Mouse (Mus musculus) ES-CJ7 (cell line): ENCODE data around the gene Sgms1.

Experiments
- DNase-seq: peaks from one replicate; pipeline ENCODE4 v3.0.0; 2011; ENCODE audit warnings: low read depth, low spot score

Sgms1 gene

DNA sequence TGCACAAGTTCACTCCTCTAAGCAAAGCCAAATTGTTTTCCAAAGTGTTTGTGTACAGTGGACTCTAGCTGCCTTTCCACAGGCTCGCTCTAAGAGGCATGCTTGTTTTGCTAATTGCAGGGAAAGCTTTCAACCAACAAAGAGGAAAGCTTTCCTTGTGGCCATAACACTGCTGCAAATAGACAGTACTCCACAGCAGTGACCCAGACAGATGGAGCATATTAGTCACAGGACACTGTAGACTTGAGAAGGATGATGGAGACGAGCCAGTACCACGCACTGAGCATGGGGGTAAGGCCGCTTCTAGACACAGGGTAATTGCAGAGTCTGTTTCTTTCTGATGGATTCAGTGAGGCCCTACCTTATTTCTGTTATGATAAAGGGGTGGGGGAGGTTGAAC, 33.3 kb downstream of the Sgms1 start:
- DNase-seq: no peak

DNA sequence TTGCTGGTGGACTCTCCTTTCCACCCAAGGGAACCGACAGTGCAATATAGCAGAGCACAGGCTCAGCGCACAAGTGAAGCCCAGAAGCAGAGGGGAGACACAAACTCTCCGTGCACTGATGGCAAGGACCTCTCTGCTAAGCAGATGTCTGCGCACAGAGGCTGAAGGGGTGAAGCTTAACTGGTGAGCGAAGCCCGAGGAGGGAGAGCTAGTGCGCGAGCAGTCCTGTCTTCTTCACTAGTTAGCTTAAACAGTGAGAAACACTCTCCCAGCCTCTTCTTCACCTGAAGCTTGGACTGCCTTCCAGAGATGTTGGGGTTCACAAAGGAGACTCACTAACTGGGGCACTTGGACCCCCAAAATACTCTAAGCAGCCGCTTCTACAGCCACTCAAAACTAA, 36.1 kb downstream of the Sgms1 start:
- DNase-seq: no peak

DNA sequence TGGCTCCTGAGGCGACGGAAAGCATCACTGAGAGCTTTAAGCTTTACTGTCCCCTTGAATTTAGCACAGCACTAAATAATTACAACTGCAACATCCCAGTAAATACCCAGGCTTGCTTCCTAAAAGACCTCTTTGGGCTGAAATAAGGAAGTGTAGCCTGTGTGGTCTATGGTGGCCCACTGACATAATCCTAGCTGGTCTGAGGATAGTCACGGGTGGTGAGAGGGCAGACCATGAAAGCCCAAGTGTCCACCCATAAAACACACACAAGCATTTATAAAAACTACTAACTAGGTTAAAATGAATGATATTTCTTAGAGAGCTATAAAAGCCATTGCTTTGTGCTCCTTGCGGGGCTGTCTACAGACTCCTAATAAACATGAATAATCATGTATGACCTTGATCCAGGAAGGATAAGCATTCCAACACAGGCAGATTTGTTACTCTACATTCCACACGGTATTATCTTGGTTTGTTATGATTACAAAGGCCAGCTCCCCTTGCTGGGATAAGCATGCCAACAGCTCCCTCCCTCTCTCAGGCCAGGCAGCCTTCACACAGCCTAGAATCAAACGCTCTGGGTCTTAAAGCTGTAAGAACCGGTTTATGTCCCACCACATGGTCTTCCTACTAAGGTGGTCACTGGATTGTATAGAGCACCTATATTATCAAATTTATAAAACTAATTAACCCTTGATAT, 40.4 kb downstream of the Sgms1 start:
- no peak for DNase-seq

DNA sequence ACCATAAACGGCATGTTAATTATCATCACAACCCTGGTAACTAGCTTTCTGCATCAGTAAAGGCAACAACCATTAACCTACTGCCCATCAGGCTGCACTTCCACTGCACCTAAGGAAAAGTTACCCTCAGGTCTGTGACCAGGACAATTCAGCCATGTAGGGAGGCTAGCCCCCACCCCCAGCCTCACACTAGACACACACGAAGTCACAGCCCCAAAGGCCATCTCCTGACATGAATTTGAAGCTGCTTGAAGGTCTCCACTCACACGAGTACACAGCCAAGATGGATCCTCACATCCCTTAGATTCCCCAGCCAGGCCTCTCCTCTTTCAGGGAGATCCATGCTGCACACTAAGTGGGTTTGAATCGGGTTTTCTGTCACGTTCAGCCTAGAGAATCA, 42.0 kb downstream of the Sgms1 start:
- no peak for DNase-seq

DNA sequence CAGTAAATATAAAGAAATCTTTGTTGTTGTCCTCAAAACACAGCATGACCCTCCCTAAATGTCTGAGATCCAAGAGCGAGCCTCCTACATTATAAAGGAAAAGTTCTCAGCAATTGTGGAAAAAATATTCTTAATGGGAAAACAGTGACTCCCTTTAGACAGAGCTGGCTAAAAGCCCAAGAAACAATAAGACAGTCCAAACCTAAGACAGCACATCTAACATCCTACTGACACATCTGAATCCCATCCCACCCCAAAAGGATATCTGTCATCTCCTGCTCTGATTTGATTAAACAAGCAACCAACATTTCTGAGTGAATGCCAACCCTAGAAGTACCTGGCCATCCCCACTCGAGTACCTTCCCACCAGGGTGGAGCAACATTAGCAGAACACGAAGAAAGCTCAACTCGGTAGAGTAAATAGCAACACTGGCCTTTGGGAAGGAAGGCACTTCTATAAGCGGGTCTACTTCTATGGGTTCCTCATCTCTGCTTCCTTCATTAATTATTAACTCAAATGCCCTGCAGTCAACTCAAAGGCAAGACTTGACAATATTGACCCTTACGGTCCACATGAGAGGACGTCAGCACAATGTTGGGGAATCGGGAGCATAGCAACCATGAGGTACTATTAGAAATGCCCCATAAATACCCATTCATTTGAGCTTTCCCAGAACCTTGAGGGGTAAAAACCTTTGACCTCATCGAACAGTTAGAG, 42.7 kb downstream of the Sgms1 start:
- DNase-seq: no peak

DNA sequence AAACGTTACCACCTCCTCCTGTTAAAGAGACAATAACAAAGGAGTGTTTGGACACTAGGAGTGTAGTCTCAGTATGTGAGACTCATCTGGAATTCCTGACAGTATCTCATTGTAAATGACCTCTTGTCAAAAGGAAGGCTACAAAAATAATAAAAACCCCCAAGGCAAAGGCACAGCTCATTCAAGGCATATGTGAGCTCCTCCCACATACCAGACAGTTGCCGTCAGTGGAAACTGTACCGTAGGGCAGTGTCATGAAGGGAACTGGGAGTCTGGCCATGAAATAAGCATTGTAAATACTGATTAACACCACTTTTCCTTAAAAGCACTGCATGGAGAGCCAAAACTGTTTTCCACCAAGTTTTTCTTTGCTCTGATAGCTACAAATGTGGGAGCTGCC, 43.3 kb downstream of the Sgms1 start:
- no peak for DNase-seq

DNA sequence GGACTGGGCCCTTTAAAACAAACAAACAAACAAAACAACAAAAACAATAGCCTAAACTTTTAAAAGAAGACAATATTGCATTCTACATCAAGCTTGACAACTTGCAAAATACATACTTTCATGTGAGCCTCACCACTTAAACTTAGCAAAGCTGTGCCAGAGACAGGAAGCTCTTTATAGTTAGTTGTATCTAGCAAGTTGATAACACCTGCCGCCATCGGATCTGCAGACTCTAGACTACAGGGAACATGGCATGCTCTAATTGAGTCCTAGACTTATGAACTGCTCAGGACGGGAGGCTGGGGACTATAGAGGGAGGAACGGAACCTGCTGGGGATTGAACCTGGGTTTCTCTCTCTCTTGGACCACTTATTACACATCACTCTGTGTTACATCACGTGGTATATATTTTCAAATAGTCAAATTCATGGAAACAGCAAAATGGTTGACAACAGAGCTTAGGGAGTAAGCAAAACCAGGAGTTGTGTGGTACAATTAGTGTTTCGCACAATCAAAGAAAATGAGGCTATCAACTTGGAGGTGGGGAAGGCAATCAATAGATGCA, 44.3 kb downstream of the Sgms1 start:
- no peak for DNase-seq

DNA sequence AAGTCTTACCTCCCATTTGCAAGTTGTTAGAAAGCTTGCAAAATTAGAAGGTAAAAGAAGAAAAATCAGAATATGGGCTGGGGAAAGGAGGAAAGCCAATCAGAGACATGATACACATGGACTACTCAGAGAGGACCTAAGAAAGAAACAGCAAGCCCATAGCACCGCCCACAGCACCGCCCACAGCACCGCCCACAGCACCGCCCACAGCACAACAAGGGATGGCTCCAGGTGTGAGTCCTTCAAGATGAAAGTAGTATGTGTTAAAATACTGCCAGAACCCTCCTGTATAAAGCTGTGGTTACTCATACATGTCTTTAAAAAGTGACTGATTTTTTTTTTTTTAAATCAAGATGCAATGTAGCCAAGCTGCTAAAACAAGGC, 44.8 kb downstream of the Sgms1 start:
- DNase-seq: no peak

DNA sequence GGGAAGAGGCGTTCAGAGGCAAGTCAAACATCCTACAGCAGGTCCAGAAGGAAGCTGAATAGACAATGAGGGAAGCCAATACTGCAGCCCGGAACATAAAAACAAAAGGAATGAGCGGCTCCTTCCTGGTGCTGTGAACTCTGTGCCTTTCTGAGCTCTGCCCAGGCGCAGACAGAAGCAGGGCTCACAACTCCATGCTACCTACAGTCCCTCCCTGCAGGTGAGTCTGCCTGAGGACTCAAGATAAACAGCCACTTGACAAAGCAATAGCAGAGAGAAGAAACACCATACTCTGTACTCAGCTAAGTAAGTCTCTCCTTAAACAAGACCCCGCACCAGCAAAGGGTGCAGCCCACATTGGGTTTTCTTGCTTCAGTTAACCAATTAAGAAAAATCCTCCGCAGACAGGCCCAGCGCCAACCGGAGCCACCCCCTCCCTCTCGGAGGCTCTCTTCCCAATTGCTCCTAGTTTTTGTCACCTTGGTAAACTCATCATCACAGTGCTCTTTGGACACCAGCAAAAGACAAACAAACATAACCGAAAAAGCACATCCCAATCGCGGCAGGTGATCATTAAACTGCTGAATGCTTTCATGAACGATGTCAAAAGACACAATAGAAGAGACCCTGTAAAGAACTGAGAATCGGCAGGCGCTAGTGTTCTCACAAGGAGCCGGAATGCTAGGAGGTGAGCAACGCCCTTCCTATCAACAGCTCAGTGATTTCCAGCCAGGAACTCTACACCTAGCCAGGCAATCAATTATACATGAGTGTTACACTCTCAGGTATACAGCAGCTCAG, 45.4 kb downstream of the Sgms1 start:
- DNase-seq: peak; percentile 84

DNA sequence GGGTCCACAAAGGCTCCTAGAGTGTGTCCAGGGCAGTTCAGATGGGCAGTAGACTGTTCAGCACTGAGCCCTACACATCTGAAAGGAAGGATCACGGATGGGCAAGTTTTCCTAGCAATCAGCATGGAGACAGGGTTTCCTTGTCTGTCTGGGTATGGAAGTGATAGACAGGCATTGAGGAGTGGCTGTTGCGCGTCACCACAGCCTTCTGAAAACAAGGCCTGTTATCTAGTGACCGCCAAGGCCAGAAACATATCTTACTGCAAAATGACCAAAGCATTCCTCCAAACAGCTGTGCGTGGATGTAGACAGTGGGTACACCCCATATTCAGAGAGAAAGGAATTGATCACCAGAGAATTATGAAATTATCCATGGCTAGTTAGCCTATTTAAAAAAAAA, 47.1 kb downstream of the Sgms1 start:
- DNase-seq: no peak

DNA sequence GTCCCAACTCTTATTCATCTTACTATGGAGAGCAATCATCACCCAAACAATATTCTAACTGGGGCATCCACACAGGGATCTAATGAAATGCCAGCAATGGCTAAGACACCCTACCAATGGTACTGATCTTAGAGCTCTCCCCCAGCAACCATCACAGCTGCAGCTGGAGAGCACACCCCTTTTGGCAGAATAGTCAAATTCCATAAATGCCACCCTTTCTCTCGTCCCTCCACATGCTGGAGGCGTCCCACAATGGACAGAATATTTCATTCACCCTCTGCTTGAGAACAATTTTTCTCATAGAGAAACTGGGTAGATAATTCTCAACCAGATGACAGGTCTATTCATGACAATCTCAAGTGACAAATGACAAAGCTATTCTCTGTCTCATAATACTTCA, 48.4 kb downstream of the Sgms1 start:
- DNase-seq: no peak

DNA sequence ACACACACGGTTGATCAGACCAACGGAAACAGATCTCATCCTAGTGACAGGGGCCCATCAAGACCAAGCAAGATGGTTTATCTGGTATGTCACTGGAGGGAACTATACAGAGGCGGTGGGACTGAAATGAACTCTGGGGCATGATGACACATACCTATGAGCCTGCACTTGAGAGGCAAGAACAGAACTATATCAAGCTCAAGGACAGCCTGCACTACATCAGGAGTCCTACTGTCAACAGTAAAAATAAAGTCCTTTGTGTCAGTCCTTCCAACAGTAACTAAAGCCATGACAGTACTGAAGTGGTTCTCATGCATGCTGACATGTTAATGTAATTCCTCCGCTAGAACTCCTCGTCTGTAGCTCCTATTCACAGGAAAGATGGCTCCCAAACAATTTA, 49.3 kb downstream of the Sgms1 start:
- DNase-seq: no peak

DNA sequence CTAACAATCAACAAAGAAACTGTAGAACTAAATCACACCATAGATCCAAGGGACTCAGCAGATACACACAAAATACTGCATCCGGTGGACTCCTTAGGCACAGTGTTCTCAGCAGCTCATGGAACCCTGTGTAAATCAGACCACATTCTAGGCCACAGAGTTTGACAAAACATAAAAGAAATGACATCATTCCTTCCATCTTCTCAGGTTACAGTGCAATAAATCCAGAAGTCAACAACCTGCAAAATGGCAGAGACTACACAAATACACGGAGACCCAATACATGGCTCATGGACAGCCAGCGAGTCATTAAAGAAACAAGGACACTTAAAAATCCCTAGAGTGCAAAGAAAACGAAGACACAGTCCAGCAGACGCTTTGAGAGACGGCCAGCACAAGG, 51.8 kb downstream of the Sgms1 start:
- DNase-seq: no peak

DNA sequence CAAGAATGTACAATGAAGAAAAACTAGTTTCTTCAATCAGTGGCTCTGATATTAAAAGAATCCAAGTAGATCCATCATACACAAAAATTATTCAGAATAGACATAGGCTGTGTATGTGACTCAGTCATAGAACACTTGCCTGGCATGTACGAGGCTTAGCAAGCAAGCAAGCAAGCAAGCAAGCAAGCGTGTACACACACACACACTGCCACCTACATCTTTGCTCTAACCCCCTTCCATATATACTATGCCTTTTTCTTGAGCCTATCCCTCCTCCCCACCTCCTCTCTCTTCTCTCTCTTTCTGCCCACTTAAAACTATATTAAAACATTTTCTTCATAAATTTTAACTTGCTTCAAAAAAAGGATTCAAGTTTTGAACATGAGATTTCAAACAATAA, 54.8 kb downstream of the Sgms1 start:
- DNase-seq: no peak

DNA sequence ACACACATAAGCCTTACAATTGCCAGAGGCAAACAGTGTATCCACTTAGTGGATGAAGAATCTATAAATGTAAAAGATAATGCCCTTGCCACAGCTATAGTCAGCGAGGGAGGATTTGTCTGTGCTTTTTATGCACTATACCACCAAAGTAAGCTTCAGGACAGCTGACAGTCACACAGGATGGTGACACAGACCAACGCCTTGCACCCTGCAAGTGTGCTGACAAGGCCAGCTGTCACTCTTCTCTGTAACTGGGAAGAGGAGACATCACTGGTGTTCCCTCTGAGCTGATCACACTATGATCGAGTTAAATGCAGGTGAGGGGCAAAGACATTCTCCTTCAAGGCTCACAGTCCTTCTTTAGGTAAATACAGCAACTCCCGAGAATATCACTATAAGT, 56.0 kb downstream of the Sgms1 start:
- DNase-seq: no peak

DNA sequence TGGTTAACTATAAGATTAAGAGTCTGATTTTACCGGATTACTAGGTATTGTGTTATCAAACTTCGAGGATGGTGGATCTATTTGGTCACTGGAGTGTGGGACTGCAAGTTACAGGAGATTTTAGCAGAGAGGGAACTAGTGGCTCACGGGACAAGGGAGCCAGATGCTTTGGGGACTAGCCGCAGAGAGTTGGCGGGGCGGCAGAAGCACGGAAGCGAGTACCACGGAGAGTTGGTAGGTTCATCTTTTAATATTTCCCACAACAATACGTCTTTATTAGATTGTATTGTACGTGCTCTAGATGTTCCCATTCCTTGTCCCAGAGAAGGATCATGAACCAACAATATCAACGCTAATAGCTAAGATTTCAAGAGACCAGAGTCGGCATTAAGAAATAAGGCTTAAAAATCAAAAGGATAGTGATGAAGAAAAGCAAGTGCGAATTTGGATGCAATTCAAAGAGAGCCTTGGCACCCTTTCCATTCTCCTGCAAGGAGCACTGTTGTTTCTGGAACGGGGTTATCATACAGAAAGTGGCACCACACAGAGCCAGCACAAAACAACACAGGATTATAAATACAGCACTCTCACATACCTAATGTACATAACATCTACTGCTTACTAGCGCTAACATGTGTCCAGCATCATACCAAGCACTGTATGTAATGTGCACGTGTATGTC, 56.6 kb downstream of the Sgms1 start:
- DNase-seq: no peak

DNA sequence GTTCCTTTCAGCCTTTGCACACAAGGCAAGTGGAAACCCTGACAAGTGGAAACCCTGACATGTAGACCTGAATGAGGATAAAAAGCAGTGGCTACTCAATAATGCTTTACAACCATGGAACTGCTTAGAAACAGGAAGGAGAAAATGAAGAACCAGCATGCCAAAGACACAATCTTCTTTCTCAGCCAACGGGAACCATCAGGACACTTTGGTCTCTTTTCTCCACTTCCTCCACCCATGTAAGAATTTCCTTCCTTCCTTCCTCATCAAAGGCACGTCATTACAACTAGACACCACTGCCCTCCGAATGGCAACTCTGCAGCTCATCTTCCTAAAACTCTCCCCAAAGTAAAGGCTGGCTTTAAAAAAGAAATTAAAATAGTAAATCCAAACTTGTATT, 59.3 kb downstream of the Sgms1 start:
- no peak for DNase-seq

DNA sequence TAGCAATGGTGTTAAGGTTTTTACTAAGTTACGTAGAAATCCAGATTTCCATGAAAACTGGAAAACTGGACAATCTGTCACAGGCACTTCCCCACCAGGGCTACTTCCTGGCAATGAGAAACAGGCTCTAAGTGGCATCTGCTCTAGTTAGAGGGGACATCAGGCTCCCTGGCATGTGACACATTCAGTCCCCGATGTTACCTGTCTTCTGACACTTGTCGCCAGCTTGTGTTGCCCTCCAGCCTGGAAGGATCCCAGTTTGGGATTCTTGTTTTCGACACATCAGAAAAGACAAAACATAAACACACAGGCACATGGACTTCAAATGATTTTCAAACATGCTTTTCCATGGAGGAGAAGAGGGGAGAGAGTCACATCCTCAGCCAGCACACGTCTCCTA, 60.0 kb downstream of the Sgms1 start:
- no peak for DNase-seq

DNA sequence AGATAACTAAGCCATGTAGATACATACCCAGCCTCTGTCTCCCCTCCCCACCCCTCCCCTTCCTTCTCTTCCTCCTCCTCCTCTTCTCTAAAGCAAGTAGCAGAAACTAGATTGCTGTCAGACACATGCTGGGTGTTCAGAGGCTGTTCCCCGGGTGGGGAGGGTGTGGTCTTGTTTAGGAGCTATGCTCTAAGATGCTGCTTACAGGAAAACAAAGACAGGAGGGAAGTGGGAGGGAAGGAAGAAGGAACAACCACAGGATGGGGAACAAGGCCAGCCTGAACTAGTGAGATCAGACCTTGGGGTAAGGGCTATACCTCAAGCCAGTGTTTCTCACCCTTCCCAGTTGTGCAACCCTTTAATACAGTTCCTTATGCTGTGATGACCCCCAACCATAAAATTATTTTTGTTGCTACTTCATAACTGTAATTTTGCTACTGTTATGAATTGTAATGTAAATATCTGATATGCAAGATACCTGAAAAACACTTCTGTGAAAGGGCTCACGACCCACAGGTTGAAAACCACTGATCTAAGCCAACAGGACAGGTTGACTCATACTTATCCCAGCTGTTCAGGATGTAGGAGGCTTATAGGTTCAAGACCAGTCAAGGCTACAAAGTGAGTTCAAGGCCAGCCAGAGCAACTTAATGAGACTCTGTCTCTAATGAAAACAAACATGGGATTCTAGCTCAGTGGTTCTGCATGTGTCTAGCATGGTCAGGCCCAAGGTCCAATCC, 61.3 kb downstream of the Sgms1 start:
- DNase-seq: peak; percentile 83

DNA sequence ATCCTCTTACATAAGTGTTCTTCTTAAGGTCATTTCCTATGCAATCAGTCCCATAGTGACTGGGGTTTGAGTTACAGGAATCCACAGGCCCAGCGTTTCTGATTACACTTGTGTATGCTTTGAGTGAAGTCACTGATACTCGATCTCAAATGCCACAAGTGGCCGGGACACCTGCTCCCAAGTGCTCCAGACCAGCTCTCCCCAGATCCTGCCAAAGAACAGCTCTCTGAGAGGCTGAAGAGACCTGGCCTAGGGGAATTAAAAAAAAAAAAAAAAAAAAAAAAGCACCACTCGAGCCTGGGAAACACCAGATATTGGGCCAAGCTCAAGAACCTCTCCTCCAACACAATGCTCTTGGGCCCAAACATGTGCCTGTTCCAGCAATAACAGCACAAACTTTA, 62.9 kb downstream of the Sgms1 start:
- DNase-seq: no peak

DNA sequence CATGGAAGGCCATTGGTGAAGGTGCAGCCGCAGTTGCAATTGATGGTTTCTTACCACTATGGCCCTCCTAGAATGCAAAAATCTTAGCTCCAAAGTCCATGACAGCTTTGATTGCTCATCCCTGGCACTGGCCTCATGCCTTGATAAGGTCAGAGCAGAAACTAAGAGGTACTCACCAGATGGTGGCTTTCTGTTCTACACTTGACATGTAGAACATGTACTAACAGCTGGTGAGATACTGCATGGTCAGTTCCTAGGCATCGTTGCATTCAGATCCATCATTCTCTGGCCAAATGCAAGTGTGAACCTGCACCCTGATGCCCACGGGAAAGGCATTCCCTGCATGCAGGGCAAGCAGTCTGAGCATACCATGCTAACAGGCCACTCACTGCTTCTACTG, 63.4 kb downstream of the Sgms1 start:
- no peak for DNase-seq
